Mouse (Mus musculus) layer of hippocampus, postnatal 14 days (tissue): ENCODE measurements around the gene Shroom4. TPM values are rescaled to one million over a fixed set of nuclear protein-coding genes. Genes with fewer than 3 reads are reported as not detected.

Experiments used
- DNase-seq, 2 experiments: peaks; one replicate each; pipeline ENCODE4 v3.0.0; 2021 to 2022; ENCODE audit warnings: low spot score in 2 of 2, mixed read lengths in 1 of 2
- total RNA-seq, 2 experiments: library from RNA; stranded (reverse); gene quantifications; 2 replicates each; pipeline ENCODE4 v1.2.3; 2021

Gene Shroom4
- total RNA-seq, 2 experiments from 2014 or later = 6.0 to 6.6 TPM

DNA sequence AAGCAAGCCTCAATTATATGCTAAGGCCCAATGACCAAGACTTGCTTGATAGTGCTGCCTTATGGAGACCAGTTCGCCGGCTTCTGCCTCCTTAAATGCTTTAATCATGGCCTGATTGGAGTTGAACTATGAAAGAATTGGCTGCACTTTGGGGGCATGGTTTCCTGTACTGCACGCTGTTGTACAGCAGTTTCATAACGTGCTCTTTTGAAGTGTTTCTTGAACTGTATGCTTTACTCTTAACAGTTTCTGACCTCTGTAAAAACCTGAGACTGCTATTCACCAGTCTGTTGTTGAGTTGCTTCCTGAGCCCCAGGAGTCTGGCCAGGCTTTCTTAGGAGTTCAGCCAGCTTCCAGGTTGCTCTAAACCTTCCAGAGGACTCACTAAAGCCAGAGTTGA, 90.8 kb downstream of the Shroom4 start:
- DNase-seq = no peak

DNA sequence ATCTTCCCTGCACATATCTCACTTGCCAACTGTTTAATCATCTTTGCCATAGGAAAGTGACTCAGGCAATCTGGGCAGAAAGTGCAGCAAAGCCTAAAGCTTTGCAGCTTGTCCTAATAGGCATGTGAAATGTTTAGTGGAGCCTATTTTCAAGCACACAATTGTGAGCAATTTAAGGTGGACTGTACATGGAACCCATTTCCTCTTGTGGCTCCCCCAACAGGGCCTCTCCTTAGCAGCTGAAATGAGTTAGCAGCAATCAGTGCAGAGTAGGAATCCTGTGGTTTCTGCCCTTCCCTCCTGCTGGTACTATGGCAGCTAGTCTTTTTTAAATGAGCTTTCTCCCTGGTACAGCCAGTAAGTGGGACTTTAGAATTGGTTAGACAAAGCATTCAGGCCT, 95.8 kb downstream of the Shroom4 start:
- DNase-seq = no peak

DNA sequence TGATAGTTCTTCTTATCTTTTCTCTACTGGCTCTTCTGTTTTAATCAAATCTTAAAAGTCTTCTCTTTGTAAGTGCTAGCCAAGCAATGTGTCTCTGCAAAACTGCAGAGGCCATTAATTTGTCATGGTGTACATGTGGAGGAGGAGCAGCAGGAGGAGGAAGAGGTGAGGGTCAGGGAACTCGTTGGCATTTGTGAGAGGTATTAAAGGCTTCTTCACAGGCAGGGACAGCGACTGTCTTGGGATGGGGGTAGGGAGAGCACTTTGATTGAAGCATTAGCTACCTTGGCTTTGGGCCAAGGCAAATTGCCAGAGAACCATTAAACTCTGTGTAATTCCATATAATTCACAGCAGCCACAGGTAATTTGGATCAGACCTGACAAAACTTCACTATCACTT, 96.7 kb downstream of the Shroom4 start:
- no peak for DNase-seq

DNA sequence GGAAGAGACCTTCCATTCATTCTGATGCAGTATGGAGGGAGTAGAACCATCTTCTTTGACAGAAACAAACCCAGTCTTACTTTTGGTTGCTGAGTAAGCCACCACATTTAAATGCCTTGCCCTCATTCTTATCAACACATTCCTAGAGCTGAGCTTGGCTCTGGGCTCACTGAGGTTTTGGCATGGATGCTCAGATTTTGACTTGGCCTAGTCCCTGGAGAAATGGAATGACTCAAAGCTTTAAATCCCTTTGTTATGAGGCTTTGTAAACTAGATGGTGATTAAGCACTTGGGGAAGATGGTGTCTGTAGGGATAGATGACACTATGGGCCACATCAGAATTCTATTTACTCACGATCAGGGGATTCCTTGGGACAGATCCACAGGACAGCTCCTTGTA, 102.2 kb downstream of the Shroom4 start:
- no peak for DNase-seq

DNA sequence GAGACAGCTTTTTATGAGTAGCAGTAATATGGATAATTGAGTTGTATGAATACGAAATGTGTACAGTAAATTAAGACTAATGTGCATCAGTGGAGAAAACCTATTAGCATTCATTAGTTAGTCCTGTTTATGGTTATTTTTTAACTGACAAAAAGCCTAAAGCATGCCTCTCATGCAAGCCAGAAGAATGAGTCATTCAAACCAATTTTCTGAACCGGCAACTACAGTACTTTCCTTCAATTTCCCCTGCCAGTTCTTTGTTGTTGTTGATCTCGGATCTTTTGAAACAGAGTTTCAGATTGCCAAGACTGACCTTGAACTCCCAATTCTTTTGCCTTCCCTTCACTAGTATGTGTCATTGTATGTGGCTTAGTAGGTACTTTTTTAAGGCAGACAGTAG, 117.6 kb downstream of the Shroom4 start:
- DNase-seq = no peak

DNA sequence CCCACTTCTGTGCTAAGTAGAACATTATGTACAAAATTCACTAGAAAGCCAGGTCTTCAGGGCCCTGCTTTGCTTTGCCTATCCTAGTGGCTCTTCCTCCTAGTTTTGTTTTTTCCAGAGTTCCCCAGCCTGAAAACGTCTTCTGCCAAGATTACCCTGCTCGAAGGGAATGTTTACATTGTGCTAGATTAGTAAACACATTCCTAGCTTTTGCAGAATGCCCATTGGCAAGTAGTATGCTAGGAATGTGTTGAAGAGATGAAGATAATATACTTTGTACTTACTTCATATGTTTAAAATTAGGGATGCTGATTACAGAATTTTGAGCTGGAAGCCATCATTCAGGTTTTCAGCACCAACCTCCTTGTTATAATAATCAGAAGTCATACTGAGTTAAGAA, 118.8 kb downstream of the Shroom4 start:
- DNase-seq = no peak

DNA sequence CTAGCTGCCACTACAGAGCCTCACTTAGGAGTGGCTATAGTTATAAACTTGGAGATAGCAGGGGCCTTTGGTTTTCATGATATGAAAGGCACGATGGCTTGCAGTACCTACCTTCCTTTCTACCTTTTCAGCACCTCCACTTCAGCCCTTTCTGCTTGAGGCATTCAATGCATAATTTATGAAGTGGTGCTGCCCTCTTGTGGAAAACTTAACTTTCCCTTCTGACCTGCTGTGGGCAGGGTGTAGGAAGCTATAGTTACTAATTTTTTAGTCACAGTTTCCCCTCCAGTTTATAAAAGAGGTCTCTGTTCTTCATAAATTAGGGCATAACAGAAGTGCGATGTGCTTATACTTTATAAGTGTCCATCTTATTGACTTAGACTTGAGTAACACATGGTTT, 123.3 kb downstream of the Shroom4 start:
- no peak for DNase-seq

DNA sequence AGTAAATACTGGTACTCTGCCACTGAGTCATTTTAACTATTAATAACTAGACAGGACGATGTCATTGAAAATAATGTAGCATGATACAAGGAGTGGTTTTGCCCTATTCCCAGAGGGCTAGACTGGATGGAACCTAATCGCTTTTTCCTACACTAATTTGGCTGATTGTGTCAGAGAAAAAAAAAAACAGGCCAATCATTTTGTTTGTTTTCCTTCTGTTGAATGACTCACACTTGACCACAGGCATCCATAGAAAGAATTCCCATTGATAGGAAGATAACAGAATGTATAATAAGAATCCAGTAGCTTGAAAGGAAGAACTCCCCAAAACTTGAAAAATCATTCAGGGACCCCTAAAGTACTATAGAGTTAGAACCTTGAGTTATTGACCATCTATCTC, 137.0 kb downstream of the Shroom4 start:
- DNase-seq = no peak

DNA sequence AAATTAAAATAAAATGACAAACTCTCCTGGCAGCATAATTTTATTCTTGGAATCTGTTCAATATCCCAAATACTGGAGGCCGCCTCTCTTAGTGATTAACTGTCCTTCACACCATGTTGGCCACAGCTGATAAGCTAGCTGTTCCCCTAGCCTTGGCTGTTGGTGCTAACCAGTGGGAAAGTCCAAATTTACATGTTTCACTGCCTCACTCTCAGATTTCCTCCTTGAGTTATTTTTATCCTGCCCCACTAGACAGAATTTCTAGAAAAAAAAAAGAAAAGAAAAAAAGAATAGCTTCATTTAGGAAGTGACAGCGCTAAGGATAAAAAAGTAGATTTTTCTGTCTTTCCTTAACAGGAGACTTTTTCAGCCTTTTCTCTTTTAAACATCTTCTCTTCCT, 138.0 kb downstream of the Shroom4 start:
- DNase-seq = no peak

DNA sequence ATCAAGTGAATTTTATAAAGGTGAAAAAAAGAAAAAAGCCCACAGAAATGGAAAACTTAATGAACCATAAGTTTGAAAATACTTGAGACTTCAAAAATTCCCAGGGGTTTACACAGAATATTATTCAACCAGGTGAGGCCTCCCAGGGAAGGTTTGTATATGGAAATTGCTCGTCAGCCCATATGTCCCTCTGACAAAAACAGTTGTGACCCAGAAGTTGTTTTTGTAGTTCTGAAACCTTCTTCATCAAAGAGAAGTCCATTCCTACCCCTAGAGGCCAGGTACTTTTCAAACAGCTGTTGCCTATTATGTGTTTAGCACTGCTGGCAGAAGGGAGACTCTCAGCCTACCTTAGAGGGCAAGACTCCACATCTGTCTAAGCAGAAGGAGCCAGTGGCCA, 165.4 kb downstream of the Shroom4 start:
- no peak for DNase-seq

DNA sequence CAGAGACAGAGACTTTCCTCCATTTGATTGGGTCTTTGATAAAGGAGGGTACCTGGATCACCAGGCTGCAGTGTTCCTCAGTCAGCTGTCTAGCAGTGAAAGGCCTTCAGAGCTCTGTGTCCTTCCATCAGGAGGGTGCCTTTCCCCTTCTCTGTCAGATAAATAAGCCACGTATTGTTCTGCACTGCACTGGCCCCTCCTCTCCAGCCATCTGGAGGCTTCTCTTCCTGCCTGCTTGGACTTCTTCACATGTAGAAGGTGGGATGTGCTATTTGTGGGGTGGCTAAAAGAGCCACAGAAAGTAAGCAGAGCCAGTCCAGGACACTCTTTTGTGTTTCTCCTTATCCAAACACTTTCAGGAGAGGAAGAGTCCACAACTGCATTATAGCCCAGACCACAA, 174.9 kb downstream of the Shroom4 start:
- no peak for DNase-seq

DNA sequence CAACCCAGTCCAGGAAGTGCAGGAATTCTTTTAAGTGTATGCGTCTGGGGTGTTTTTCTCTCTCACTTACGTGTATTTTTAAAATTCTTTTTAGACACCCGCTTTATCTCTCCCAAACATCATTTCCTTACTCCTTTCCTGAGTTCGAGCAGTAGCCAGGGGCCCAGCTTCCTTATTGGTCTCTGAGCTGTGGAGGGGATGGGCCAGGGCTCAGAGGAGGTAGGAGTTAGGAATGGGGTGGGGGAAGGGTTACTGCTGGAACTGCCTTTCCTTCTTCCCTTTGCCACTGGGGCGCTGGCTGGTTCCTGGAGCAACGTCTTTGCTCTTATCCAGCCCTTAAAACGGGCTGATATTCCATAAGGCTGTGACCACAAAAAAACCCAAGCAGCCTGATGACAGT, 177.3 kb downstream of the Shroom4 start:
- DNase-seq = no peak

DNA sequence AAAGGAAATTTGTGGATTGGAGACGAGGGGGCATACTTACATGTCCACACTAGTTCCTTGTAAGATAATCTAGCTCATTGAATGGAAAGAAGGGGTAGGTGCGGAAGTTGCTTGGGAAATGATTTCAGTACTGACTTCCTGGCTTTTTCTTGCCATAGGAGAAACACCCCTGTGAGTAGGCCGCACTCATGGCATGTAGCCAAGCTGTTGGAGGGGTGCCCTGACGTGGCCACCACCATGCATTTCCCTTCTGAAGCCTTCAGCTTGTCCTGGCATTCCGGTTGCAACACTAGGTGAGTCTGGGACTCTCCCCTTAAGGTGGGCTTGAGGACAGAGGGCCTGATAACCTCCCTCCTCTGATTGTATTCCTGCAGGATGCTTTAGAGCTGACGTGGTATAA, 181.0 kb downstream of the Shroom4 start:
- DNase-seq = no peak

DNA sequence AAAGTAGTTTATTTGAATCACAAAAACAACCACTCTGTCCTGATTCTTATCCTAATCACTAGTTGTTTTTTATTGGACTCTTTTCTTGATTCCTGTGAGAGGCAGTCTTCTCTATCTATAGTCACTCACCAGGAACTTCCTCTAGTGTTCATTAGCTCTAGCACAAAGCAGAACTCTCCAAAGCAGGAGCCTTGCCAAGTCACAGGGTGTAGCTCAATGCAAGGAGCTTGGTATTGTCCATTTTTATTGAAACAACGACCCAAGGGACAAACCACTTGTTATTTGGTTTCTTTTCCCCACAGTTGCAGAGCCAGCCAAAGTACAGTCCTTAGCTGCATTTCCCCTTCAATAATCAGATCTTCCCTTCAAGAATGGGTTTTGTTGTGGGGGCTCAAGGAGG, 181.5 kb downstream of the Shroom4 start:
- no peak for DNase-seq

DNA sequence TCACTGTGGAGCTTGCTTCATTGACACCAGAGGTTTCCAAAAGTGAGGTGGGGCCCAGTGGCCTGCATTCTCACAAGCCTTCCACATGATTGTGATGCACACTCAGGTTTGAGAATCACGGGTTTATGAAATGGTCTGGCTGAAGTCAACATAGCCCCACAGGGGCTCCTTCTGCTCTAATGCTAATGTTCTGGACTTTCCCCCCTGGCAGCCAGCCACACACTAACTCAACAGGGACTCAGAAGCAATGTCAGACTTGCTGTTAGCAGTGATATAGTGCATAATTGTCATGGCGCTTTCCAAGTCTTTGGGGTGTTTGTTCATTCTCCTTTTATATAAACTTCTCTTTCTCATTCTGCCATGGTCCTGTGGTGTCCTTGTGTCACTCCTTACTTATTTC, 183.0 kb downstream of the Shroom4 start:
- DNase-seq = no peak

DNA sequence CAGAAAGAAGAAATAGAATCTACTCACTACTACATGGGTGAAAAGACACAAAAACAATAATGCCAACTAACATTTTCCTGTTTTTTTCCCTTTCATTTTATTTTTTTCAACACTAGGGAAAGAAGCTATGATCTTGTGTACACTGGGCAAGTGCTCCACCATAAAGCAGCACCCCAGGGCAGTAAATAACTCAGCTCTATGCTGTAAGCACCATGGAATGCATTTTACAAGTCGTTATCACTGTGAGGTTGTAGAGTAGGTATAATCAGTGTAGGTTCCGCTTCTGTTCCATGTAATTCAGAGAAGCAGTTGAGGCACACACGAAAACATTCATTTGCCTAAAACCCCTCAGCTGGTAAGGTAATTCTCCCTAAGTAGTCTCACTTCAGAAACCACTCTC, 194.5 kb downstream of the Shroom4 start:
- no peak for DNase-seq

DNA sequence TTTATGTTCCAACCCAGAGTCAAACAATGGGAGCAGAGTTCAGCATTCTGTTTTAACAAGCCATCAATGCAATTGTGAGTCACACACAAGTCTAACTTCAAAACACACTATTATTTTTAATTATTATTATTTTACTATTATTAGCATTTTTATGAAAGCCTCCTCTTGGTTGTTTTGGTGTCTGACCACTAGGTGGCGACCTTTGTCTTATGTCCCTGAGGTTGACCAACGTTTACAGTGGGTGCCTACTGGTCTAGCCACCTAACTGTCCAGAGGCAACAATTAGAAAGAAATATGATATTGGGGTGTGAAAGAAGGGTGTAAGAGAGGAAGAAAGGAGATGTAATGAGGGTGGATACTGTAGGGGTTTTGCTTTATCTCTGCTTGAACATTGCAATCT, 254.4 kb downstream of the Shroom4 start:
- peak in 1 of 2 experiments; percentile 1 for DNase-seq

DNA sequence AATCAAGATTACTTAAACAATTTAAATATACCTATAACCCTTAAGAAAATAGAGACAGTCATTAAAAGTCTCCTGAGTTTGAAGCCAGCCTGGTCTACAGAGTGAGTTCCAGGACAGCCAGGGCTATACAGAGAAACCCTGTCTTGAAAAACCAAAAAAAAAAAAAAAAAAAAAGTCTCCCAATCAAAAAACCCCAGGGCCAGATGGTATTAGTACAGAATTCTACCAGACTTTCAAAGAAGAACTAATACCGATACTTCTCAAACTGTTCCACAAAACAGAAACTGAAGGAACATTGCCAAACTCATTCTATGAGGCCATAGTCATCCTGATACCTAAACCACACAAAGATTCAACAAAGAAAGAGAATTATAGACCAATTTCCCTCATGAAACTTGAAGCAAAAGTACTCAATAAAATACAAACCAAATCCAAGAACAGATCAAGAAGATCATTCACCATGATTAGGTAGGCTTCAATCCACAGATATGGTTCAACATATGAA, 259.2 kb downstream of the Shroom4 start:
- DNase-seq = no peak

Other genes with a start within 250 kb of the Shroom4 start
- 10 to 100 TPM; 28.7 to 34.7 TPM for gene Nudt10, start 226.8 kb upstream of the Shroom4 start, total RNA-seq
- under 1 TPM in 1 of 2 experiments, not detected in 1; 0.30 TPM for gene Bmp15, start 79.1 kb upstream of the Shroom4 start, total RNA-seq